Mouse (Mus musculus) megakaryocyte, embryonic 14.5 days (primary cell): ENCODE measurements around the gene Mob3b. TPM values are rescaled to one million over a fixed set of nuclear protein-coding genes. Genes with fewer than 3 reads are reported as not detected.

Experiments
- H3K27me3 ChIP-seq: replicated peaks from 2 replicates; pipeline ENCODE3; 2012; ENCODE audit warnings: inconsistent platforms
- H3K36me3 ChIP-seq: replicated peaks from 2 replicates; pipeline ENCODE3; 2012; ENCODE audit warnings: low read length, inconsistent platforms, mixed read lengths
- H3K4me1 ChIP-seq: 2 replicates; pipeline ENCODE4 v1.6.1; 2012; ENCODE audit warnings: inconsistent platforms
- H3K4me3 ChIP-seq: replicated peaks from 2 replicates; pipeline ENCODE3; 2012; ENCODE audit warnings: moderate library complexity, mild to moderate bottlenecking, inconsistent platforms
- H3K9me3 ChIP-seq: 2 replicates; pipeline ENCODE4 v1.6.1; 2012; ENCODE audit warnings: inconsistent platforms
- FLI1 ChIP-seq: IDR thresholded peaks from 2 replicates; pipeline ENCODE4 v1.6.1; 2012; ENCODE audit warnings: low read length, inconsistent platforms, mixed read lengths
- GATA1 ChIP-seq: IDR thresholded peaks from 3 replicates; pipeline ENCODE4 v1.6.1; 2012; ENCODE audit warnings: mixed read lengths, low read length, inconsistent platforms, borderline replicate concordance
- polyA plus RNA-seq: library from polyadenylated mRNA; stranded (reverse); fragments of >175 nt; gene quantifications from 2 replicates; pipeline ENCODE4 v1.2.3, GENCODE M21; 2012; ENCODE audit warnings: low replicate concordance; ENCODE audit not compliant: insufficient read depth

Gene Mob3b
- polyA plus RNA-seq, 1 experiment = 0.34 TPM

- Histone ChIP-seq H3K4me1 (no peaks in the 10 kb centered on the region), H3K4me3 (no peak overlapping the region), H3K36me3 (no peaks in the 10 kb centered on the region), H3K9me3 (no peaks in the 10 kb centered on the region), H3K27me3 (no peaks in the 10 kb centered on the region)
- TF ChIP-seq FLI1 = no peak
- no peak for TF ChIP-seq GATA1
These were observed 170.2 kb downstream of the Mob3b start for GRCm38 (mm10) chr4:34987109-34987508.

GRCm38 (mm10) chr4:34986647-34987046 is 170.6 kb downstream of the Mob3b start:
- no peaks in the 10 kb centered on the region for H3K27me3 ChIP-seq
- no peaks in the 10 kb centered on the region for H3K36me3 ChIP-seq
- H3K4me3 ChIP-seq = no peak overlapping the region
- H3K4me1 ChIP-seq = no peaks in the 10 kb centered on the region
- H3K9me3 ChIP-seq = no peaks in the 10 kb centered on the region
- no peak for TF ChIP-seq FLI1
- TF ChIP-seq GATA1 = no peak

- H3K9me3 ChIP-seq = no peaks in the 10 kb centered on the region
- H3K36me3 ChIP-seq = no peaks in the 10 kb centered on the region
- no peak overlapping the region for H3K4me3 ChIP-seq
- H3K4me1 ChIP-seq = no peaks in the 10 kb centered on the region
- TF ChIP-seq FLI1 = no peak
- no peak for TF ChIP-seq GATA1
- H3K27me3 ChIP-seq = no peaks in the 10 kb centered on the region
These were observed 172.9 kb downstream of the Mob3b start for GRCm38 (mm10) chr4:34984377-34984776.

GRCm38 (mm10) chr4:34983511-34983910 is 173.8 kb downstream of the Mob3b start:
- Histone ChIP-seq H3K4me1 (no peaks in the 10 kb centered on the region), H3K9me3 (no peaks in the 10 kb centered on the region), H3K36me3 (no peaks in the 10 kb centered on the region), H3K4me3 (no peak overlapping the region), H3K27me3 (no peaks in the 10 kb centered on the region)
- TF ChIP-seq FLI1 = no peak
- TF ChIP-seq GATA1 = no peak

GRCm38 (mm10) chr4:34981301-34982172 is 175.7 kb downstream of the Mob3b start:
- no peaks in the 10 kb centered on the region for H3K27me3 ChIP-seq
- no peaks in the 10 kb centered on the region for H3K9me3 ChIP-seq
- no peak for TF ChIP-seq FLI1
- no peak for TF ChIP-seq GATA1
- no peaks in the 10 kb centered on the region for H3K4me1 ChIP-seq
- no peaks in the 10 kb centered on the region for H3K36me3 ChIP-seq
- no peak overlapping the region for H3K4me3 ChIP-seq

- Histone ChIP-seq H3K36me3 (no peaks in the 10 kb centered on the region), H3K27me3 (no peaks in the 10 kb centered on the region), H3K9me3 (no peaks in the 10 kb centered on the region), H3K4me1 (no peaks in the 10 kb centered on the region), H3K4me3 (no peak overlapping the region)
- TF ChIP-seq GATA1 (no peak), FLI1 (no peak)
These were observed 176.7 kb downstream of the Mob3b start for GRCm38 (mm10) chr4:34980461-34981039.

- Histone ChIP-seq H3K27me3 (no peaks in the 10 kb centered on the region), H3K4me1 (no peaks in the 10 kb centered on the region), H3K36me3 (no peaks in the 10 kb centered on the region), H3K9me3 (peaks cover 10% of the 10 kb centered on the region), H3K4me3 (no peak overlapping the region)
- no peak for TF ChIP-seq FLI1
- TF ChIP-seq GATA1 = no peak
These were observed 180.2 kb downstream of the Mob3b start for GRCm38 (mm10) chr4:34976916-34977702.

- peaks cover 13% of the 10 kb centered on the region for H3K9me3 ChIP-seq
- no peaks in the 10 kb centered on the region for H3K27me3 ChIP-seq
- no peak overlapping the region for H3K4me3 ChIP-seq
- TF ChIP-seq GATA1 (no peak), FLI1 (no peak)
- H3K4me1 ChIP-seq = no peaks in the 10 kb centered on the region
- H3K36me3 ChIP-seq = no peaks in the 10 kb centered on the region
These were observed 180.9 kb downstream of the Mob3b start for GRCm38 (mm10) chr4:34976331-34976778.

GRCm38 (mm10) chr4:34974795-34975194 is 182.5 kb downstream of the Mob3b start:
- Histone ChIP-seq H3K4me3 (no peak overlapping the region), H3K9me3 (peaks cover 13% of the 10 kb centered on the region), H3K36me3 (no peaks in the 10 kb centered on the region), H3K27me3 (no peaks in the 10 kb centered on the region), H3K4me1 (no peaks in the 10 kb centered on the region)
- no peak for TF ChIP-seq GATA1
- TF ChIP-seq FLI1 = no peak

GRCm38 (mm10) chr4:34967541-34967940 is 189.7 kb downstream of the Mob3b start:
- Histone ChIP-seq H3K4me1 (no peaks in the 10 kb centered on the region), H3K9me3 (peaks cover 5% of the 10 kb centered on the region), H3K4me3 (no peak overlapping the region), H3K27me3 (no peaks in the 10 kb centered on the region), H3K36me3 (no peaks in the 10 kb centered on the region)
- no peak for TF ChIP-seq GATA1
- TF ChIP-seq FLI1 = no peak
